Mouse (Mus musculus) spleen, adult 12 weeks (tissue): ENCODE measurements at regions not wholly inside any gene's neighbourhood (a gene's known extent, or its start where the extent isn't known, plus 50 kb on each side); places are given as distances from the start of the nearest gene placed in this dataset.
A peak's percentile ranks its signal among the peaks of the same experiment; 100 is the strongest.
"Not testable (repeated sequence)": the region's sequence is repeated elsewhere in the genome, so short reads cannot be mapped to it uniquely, and the experiment has no call there.

Experiments used
- DNase-seq: peaks from one replicate; pipeline ENCODE4 v3.0.0; 2022; ENCODE audit warnings: low spot score

DNA sequence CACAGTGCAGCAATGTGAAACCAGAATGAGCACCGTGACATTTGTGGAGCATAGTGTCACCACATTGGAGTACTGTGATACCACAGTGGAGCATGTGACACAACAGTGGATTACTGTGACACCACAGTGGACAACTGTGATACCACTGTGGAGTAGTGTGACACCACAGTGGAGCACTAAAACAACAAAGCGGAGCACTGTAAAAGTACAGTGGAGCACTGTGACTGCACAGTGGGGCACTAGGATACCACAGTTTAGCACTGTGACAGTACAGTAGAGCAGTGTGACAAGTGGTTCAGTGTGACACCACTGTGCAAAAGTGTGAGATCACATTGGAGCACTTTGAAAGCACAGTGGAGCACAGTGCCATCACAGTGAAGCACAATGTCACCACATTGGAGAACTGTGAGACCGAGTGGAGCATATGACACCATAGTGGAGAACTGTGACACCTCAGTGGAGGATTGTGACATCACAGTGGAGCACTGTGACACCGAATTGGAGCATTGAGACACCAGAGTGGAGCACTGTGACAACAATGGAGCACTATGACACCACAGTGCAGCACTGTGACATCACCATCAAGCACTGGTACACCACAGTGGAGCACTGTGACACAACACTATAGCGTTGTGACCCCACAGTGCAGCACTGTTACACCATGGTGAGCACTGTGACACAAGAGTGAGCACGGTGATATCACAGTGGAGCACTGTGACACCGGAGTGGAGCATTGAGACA lies 86.6 kb upstream of the Vmn1r2 start:
- DNase-seq = no peak

DNA sequence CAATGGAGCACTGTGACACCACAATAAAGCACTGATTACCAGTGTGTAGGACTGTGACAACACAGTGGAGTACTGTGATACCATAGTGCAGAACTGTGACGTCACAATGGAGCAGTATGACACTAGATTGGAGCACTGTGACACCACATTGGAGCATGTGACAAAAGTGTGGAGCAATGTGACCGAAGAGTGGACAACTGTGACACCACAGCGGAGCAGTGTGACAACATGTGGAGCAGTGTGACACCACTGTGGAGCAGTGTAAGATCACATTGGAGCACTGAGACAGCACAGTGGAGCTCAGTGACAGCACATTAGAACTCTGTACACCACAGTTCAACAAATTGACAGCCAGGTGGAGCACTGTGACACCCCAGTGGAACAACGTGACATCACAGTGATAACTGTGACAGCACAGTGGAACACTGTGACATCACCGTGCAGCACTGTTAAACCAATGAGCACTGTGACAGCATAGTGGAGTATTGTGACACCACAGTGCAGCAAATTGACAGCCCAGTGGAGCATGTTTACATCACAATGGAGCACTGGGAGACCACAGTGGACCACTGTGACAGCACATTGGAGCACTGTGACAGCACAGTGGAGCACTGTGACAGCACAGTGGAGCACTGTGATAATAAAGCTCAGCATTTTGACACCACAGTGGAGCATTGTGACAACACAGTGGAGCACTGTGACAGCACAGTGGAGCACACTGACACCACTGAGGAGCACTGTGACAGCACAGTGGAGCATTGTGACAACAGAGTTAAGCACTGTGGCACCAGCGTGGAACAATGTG lies 85.8 kb upstream of the Vmn1r2 start:
- peak; percentile 0 for DNase-seq

DNA sequence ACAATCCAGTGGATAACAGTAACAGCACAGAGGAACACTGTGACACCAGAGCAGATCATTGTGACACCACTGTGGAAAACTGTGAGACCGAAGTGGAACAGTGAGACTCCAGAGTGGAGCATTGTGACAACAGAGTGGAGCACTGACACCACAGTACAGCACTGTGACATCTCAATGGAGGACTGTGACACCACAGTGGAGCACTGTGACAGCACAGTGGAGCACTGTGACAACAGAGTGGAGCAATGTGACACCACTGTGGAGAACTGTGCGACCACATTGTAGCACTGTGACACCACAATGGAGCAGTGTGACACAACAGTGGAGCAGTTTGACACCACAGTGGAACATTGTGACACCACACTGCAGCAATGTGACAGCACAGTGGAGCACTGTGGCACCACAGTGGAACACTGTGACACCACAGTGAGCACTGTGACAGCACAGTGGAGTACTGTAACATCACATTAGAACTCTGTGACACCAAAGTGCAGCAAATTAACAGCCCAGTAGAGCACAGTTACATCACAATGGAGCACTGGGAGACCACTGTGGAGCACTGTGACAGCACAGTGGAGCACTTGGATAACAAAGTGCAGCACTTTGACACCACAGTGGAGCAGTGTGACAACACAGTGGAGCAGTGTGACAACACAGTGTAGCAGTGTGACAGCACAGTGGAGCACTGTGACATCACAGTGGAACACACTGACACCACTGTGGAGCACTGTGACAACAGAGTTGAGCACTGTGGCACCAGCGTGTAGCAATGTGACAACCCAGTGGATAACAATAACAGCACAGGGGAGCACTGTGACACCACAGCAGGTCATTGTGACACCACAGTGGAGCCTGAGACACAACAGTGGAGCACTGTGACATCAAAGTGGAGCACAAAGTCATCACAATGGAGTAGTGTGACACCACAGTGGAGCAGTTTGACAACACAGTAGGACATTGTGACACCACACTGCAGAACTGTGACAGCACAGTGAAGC lies 84.9 kb upstream of the Vmn1r2 start:
- DNase-seq = no peak

DNA sequence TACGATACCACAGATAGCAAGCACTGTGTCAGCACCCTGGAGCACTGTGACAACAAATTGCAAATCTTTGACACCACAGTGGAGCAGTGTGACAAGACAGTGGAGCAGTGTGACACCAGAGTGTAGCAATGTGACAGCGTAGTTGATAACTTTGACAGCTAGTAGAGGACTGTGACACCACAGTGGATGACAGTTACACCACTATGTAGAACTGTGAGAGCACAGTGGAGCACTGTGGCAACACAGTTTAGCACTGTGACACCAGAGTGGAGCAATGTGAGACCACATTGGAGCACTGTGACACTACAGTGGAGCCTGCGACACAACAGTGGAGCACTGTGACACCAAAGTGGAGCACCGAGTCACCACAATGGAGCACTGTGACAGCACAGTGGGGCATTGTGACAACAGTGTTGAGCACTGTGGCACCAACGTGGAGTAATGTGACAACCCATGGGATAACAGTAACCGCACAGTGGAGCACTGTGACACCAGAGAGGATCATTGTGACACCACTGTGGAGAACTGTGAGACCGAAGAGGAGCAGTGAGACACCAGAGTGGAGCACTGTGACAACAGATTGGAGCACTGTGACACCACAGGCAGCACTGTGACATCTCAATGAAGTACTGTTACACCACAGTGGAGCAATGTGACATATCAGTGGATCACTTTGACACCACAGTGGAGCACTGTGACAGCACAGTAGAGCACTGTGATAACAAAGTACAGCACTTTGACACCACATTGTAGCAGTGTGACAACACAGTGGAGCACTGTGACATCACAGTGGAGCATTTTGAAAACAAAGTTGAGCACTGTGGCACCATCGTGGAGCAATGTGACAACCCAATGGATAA lies 83.7 kb upstream of the Vmn1r2 start:
- peak; percentile 1 for DNase-seq

DNA sequence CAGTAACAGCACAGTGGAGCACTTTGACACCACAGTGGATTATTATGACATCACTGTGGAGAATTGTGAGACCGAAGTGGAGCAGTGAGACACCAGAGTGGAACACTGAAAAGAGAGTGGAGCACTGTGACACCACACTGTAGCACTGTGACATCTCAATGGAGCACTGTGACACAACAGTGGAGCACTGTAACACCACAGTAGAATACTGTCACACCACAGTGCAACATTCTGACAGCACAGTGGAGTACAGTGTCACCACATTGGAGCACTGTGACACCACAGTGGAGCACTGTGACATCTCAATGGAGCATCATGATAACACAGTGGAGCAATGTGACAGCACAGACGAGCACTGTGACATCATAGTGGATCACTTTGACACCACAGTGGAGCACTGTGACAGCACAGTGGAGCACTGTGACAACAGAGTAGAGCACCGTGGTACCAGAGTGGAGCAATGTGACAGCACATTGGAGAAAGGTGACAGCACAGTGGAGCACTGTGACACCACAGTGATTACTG lies 83.0 kb upstream of the Vmn1r2 start:
- DNase-seq = no peak

DNA sequence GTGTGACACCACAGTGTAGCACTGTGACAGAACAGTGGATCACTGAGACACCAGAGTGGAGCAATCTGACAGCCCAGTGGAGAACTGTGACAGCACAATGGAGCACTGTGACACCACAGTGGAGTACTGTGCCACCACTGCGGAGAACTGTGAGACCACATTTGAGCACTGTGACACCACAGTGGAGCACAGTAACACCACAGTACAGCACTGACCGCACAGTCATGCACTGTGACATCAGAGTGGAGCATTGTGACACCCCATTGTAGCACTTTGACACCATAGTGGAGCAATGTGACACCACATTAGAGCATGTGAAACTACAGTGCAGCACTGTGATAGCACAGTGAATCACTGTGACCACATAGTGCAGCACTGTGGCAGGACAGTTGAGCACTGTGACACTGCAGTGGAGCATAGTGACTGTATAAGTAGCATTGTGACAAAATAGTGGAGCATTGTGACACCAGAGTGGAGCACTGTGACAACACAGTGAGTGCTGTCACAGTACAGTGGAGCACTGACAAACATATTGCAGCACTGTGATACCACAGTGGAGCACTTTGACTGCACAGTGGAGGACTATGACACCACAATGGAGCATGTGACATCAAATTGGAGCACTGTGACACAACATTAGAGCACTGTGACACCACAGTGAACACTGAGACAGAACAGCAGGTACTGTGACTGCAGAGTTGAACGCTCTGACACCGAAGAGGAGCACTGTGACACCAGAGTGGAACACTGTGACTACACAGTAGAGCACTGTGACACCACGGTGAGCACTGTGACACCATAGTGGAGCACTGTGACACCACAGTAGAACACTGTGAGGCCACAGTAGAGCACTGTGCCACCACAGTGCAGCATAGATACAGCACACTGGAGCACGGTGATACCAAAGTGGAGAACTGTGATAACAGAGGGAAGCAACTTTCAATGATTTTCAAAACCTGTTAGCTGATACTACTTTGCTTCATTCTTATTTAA lies 81.4 kb upstream of the Vmn1r2 start:
- peak; percentile 0 for DNase-seq

DNA sequence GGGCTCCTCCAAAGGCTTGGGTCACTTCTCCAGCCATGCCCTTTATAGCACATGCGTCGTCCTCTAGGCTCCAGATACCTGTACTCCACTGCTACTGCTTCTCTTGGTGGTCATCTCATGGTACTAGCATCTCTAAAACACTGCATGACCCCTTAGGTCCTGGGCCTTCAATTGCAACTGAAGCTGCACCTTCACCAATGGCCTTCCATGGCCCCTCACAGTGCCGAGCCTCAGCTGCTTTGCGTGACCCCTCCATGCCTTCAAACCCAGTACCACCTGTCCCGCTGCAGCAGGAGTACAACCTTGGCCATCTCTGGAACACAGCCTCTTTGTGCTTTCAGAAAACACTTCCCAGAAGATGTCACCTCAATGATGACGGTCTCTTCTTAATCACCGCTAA lies 79.5 kb upstream of the Vmn1r2 start:
- not testable (repeated sequence) for DNase-seq

DNA sequence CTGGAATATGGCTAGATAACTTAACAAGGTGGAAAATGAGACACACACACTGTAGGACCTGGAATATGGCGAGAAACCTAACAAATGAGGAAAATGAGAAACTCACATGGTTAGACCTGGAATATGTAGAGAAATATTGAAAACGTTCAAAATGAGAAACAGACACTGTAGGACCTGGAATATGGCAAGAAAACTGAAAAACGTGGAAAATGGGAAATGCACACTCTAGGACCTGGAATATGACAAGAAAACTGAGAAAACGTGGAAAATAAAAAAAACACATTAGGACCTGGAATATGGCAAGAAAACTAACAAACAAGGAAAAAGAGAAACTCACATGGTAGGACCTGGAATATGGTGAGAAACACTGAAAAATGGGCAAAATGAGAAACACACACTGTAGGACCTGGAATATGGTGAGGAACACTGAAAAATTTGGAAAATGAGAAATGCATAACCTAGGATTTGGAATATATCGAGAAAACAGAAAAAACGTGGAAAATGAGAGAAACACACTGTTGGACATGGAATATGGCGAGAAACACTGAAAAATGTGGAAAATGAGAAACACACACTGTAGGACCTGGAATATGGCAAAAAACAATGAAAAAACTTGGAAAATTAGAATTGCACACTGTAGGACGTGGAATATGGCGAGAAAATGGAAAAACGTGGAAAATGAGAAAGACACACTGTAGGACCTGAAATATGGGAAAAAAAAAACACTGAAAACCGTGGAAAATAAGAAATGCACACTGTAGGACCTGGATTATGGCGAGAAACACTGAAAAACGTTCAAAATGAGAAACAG lies 77.3 kb upstream of the Vmn1r2 start:
- no peak for DNase-seq

DNA sequence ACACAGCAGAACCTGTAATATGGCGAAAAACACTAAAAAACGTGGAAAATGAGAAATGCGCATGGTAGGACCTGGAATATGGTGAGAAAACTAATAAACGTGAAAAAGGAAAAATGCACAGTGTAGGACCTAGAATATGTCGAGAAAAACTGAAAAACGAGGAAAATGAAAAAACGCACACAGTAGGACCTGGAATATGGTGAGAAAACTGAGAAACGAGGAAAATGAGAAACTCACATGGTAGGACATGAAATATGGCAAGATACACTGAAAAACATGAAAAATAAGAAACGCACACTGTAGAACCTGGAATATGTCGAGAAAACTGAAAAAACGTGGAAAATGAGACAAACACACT lies 76.8 kb upstream of the Vmn1r2 start:
- DNase-seq = no peak

DNA sequence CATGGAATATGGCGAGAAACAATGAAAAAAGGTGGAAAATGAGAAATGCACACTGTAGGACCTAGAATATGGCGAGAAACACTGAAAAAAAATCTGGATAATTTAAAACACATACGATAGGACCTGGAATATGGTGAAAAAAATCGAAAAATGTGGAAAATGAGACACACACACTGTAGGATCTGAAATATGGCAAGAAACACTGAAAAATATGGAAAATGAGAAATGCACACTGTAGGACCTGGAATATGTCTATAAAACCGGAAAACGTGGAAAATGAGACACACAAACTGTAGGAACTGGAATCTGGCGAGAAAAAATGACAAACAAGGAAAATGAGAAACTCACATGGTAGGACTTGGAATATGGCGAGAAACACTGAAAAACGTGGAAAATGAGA lies 76.4 kb upstream of the Vmn1r2 start:
- DNase-seq = no peak
